Mouse (Mus musculus): ENCODE results near the gene Agfg2. TPM values are rescaled to one million over a fixed set of nuclear protein-coding genes. Genes with fewer than 3 reads are reported as not detected.
A peak's percentile ranks its signal among the peaks of the same experiment; 100 is the strongest.

Agfg2 gene
- polyA plus RNA-seq, 1 experiment, result 16.5 TPM

GRCm38 (mm10) chr5:137613550-137613949 lies 71.0 kb downstream of the Agfg2 start, which contains the start of gene Pcolce:
TSS of gene Pcolce (minus strand) at chr5:137613784.
- Histone ChIP-seq H3K27ac (ENCODE audit: insufficient read depth, low read length) (peak within 1 kb of the TSS; percentile 3; the same call in 1 of the 2 replicates), H3K36me3 (ENCODE audit: control insufficient read depth, insufficient read depth, low read length) (no peaks in the 10 kb centered on the region), H3K4me3 (ENCODE audit: extremely low read depth, insufficient read depth, insufficient read length) (no peak within 1 kb of the TSS), H3K4me1 (ENCODE audit: control insufficient read depth, insufficient read depth, insufficient read length) (peaks cover 20% of the 10 kb centered on the region; the same call in 1 of the 2 replicates), H3K27me3 (ENCODE audit: control insufficient read depth, insufficient read depth, low read length) (no peaks in the 10 kb centered on the region)
- no peak for DNase-seq (ENCODE audit: low read depth in 1 of 2, low spot score in 2 of 2)
- TF ChIP-seq CTCF (IDR thresholded peaks at IDR 0.05; ENCODE audit: extremely low read depth, insufficient read depth, insufficient read length, insufficient replicate concordance), result no peak
- TF ChIP-seq POLR2A (IDR thresholded peaks at IDR 0.05; ENCODE audit: low read depth, low read length), result no peak
- WGBS, result 87% methylated on average over 11 of the region's 11 CpGs

GRCm38 (mm10) chr5:137613076-137613475 lies 71.5 kb downstream of the Agfg2 start:
- H3K36me3 ChIP-seq (ENCODE audit: control insufficient read depth, insufficient read depth, low read length), result no peaks in the 10 kb centered on the region
- peak overlapping the region; percentile 3; the same call in 1 of the 2 replicates for H3K27ac ChIP-seq (ENCODE audit: insufficient read depth, low read length)
- H3K4me3 ChIP-seq (ENCODE audit: extremely low read depth, insufficient read depth, insufficient read length), result no peak overlapping the region
- no peaks in the 10 kb centered on the region for H3K27me3 ChIP-seq (ENCODE audit: control insufficient read depth, insufficient read depth, low read length)
- no peak for TF ChIP-seq CTCF (IDR thresholded peaks at IDR 0.05; ENCODE audit: extremely low read depth, insufficient read depth, insufficient read length, insufficient replicate concordance)
- no peak for TF ChIP-seq POLR2A (IDR thresholded peaks at IDR 0.05; ENCODE audit: low read depth, low read length)
- no peak for DNase-seq (ENCODE audit: low read depth in 1 of 2, low spot score in 2 of 2)
- 82% methylated on average over 5 of the region's 5 CpGs for WGBS
- peaks cover 20% of the 10 kb centered on the region; the same call in 1 of the 2 replicates for H3K4me1 ChIP-seq (ENCODE audit: control insufficient read depth, insufficient read depth, insufficient read length)

- peaks cover 20% of the 10 kb centered on the region; the same call in 1 of the 2 replicates for H3K4me1 ChIP-seq (ENCODE audit: control insufficient read depth, insufficient read depth, insufficient read length)
- no peaks in the 10 kb centered on the region; the same call in 1 of the 2 replicates for H3K36me3 ChIP-seq (ENCODE audit: control insufficient read depth, insufficient read depth, low read length)
- peak overlapping the region; percentile 60 for H3K27ac ChIP-seq (ENCODE audit: insufficient read depth, low read length)
- DNase-seq (ENCODE audit: low read depth in 1 of 2, low spot score in 2 of 2), result no peak
- no peak overlapping the region; the same call in 1 of the 2 replicates for H3K4me3 ChIP-seq (ENCODE audit: extremely low read depth, insufficient read depth, insufficient read length)
- H3K27me3 ChIP-seq (ENCODE audit: control insufficient read depth, insufficient read depth, low read length), result no peaks in the 10 kb centered on the region
- 68% methylated on average over 6 of the region's 6 CpGs for WGBS
- TF ChIP-seq POLR2A (IDR thresholded peaks at IDR 0.05; ENCODE audit: low read depth, low read length) (no peak), CTCF (IDR thresholded peaks at IDR 0.05; ENCODE audit: extremely low read depth, insufficient read depth, insufficient read length, insufficient replicate concordance) (no peak)
These were observed 73.3 kb downstream of the Agfg2 start for GRCm38 (mm10) chr5:137611245-137611602.

GRCm38 (mm10) chr5:137610548-137611244 lies 73.8 kb downstream of the Agfg2 start:
- DNase-seq (ENCODE audit: low read depth in 1 of 2, low spot score in 2 of 2), result no peak
- Histone ChIP-seq H3K36me3 (ENCODE audit: control insufficient read depth, insufficient read depth, low read length) (no peaks in the 10 kb centered on the region; the same call in 1 of the 2 replicates), H3K4me1 (ENCODE audit: control insufficient read depth, insufficient read depth, insufficient read length) (peaks cover 20% of the 10 kb centered on the region; the same call in 1 of the 2 replicates), H3K27ac (ENCODE audit: insufficient read depth, low read length) (peak overlapping the region; percentile 60), H3K27me3 (ENCODE audit: control insufficient read depth, insufficient read depth, low read length) (no peaks in the 10 kb centered on the region), H3K4me3 (ENCODE audit: extremely low read depth, insufficient read depth, insufficient read length) (peak overlapping the region; percentile 1)
- TF ChIP-seq CTCF (IDR thresholded peaks at IDR 0.05; ENCODE audit: extremely low read depth, insufficient read depth, insufficient read length, insufficient replicate concordance), result no peak
- no peak for TF ChIP-seq POLR2A (IDR thresholded peaks at IDR 0.05; ENCODE audit: low read depth, low read length)
- 70% methylated on average over 12 of the region's 12 CpGs for WGBS

GRCm38 (mm10) chr5:137610056-137610455 lies 74.5 kb downstream of the Agfg2 start:
- peak overlapping the region; percentile 1; the same call in 1 of the 2 replicates for H3K4me3 ChIP-seq (ENCODE audit: extremely low read depth, insufficient read depth, insufficient read length)
- H3K27ac ChIP-seq (ENCODE audit: insufficient read depth, low read length), result no peak overlapping the region

GRCm38 (mm10) chr5:137609292-137609691 lies 75.2 kb downstream of the Agfg2 start:
- Histone ChIP-seq H3K36me3 (ENCODE audit: control insufficient read depth, insufficient read depth, low read length) (no peaks in the 10 kb centered on the region; the same call in 1 of the 2 replicates), H3K27me3 (ENCODE audit: control insufficient read depth, insufficient read depth, low read length) (no peaks in the 10 kb centered on the region), H3K27ac (ENCODE audit: insufficient read depth, low read length) (peak overlapping the region; percentile 22), H3K4me3 (ENCODE audit: extremely low read depth, insufficient read depth, insufficient read length) (no peak overlapping the region), H3K4me1 (ENCODE audit: control insufficient read depth, insufficient read depth, insufficient read length) (peaks cover 20% of the 10 kb centered on the region; the same call in 1 of the 2 replicates)
- DNase-seq (ENCODE audit: low read depth in 1 of 2, low spot score in 2 of 2), result no peak
- TF ChIP-seq CTCF (IDR thresholded peaks at IDR 0.05; ENCODE audit: extremely low read depth, insufficient read depth, insufficient read length, insufficient replicate concordance), result no peak
- TF ChIP-seq POLR2A (IDR thresholded peaks at IDR 0.05; ENCODE audit: low read depth, low read length), result no peak
- 48% methylated on average over 3 of the region's 3 CpGs for WGBS

More at GRCm38 (mm10) chr5:137610056-137610455, 74.5 kb downstream of the Agfg2 start:
- no peak for DNase-seq (ENCODE audit: low read depth in 1 of 2, low spot score in 2 of 2)
- peaks cover 20% of the 10 kb centered on the region; the same call in 1 of the 2 replicates for H3K4me1 ChIP-seq (ENCODE audit: control insufficient read depth, insufficient read depth, insufficient read length)
- TF ChIP-seq CTCF (IDR thresholded peaks at IDR 0.05; ENCODE audit: extremely low read depth, insufficient read depth, insufficient read length, insufficient replicate concordance), result no peak
- TF ChIP-seq POLR2A (IDR thresholded peaks at IDR 0.05; ENCODE audit: low read depth, low read length), result no peak
- no peaks in the 10 kb centered on the region; the same call in 1 of the 2 replicates for H3K36me3 ChIP-seq (ENCODE audit: control insufficient read depth, insufficient read depth, low read length)
- WGBS, result 86% methylated on average over 4 of the region's 4 CpGs
- no peaks in the 10 kb centered on the region for H3K27me3 ChIP-seq (ENCODE audit: control insufficient read depth, insufficient read depth, low read length)
